Mouse (Mus musculus) kidney, postnatal 14 days (tissue): ENCODE data around the gene Cep85l.
A peak's percentile ranks its signal among the peaks of the same experiment; 100 is the strongest.

Experiments
- DNase-seq: peaks from one replicate; pipeline ENCODE4 v3.0.0; 2022; ENCODE audit warnings: mixed read lengths

The Cep85l gene

GRCm38 (mm10) chr10:53379709-53380106 is at the start of gene Cep85l:
Cep85l (minus strand) TSS chr10:53379947.
- DNase-seq: peak; percentile 93

GRCm38 (mm10) chr10:53428695-53429447 is 49.1 kb upstream of the Cep85l start:
- no peak for DNase-seq

- DNase-seq: no peak
These were observed 46.8 kb upstream of the Cep85l start for GRCm38 (mm10) chr10:53426524-53426923.

- no peak for DNase-seq
These were observed 43.3 kb upstream of the Cep85l start for GRCm38 (mm10) chr10:53423091-53423490.

- DNase-seq: no peak
These were observed 42.5 kb upstream of the Cep85l start for GRCm38 (mm10) chr10:53422206-53422605.

GRCm38 (mm10) chr10:53421613-53422012 is 41.9 kb upstream of the Cep85l start:
- no peak for DNase-seq

- no peak for DNase-seq
These were observed 40.3 kb upstream of the Cep85l start for GRCm38 (mm10) chr10:53420069-53420468.

- DNase-seq: no peak
These were observed 39.6 kb upstream of the Cep85l start for GRCm38 (mm10) chr10:53419139-53419935.

- no peak for DNase-seq
These were observed 37.3 kb upstream of the Cep85l start for GRCm38 (mm10) chr10:53417015-53417414.

- DNase-seq: no peak
These were observed 36.5 kb upstream of the Cep85l start for GRCm38 (mm10) chr10:53416152-53416712.

GRCm38 (mm10) chr10:53415252-53415651 is 35.5 kb upstream of the Cep85l start:
- no peak for DNase-seq

GRCm38 (mm10) chr10:53414092-53415085 is 34.6 kb upstream of the Cep85l start:
- DNase-seq: no peak

- no peak for DNase-seq
These were observed 33.2 kb upstream of the Cep85l start for GRCm38 (mm10) chr10:53412936-53413335.

- DNase-seq: no peak
These were observed 32.4 kb upstream of the Cep85l start for GRCm38 (mm10) chr10:53412165-53412564.

GRCm38 (mm10) chr10:53410831-53411230 is 31.1 kb upstream of the Cep85l start:
- DNase-seq: no peak

- no peak for DNase-seq
These were observed 27.7 kb upstream of the Cep85l start for GRCm38 (mm10) chr10:53407422-53407821.

GRCm38 (mm10) chr10:53406845-53407244 is 27.1 kb upstream of the Cep85l start:
- DNase-seq: no peak

- no peak for DNase-seq
These were observed 22.5 kb upstream of the Cep85l start for GRCm38 (mm10) chr10:53402293-53402692.

GRCm38 (mm10) chr10:53399053-53399452 is 19.3 kb upstream of the Cep85l start:
- no peak for DNase-seq

GRCm38 (mm10) chr10:53398540-53398902 is 18.8 kb upstream of the Cep85l start:
- DNase-seq: peak; percentile 34

- no peak for DNase-seq
These were observed 18.2 kb upstream of the Cep85l start for GRCm38 (mm10) chr10:53397846-53398539.
